Mouse (Mus musculus) B cell, adult (primary cell): ENCODE data around the gene Naalad2. TPM values are rescaled to one million over a fixed set of nuclear protein-coding genes. Genes with fewer than 3 reads are reported as not detected.

Experiments
- total RNA-seq: library from RNA; stranded (reverse); gene quantifications from 4 replicates; pipeline ENCODE4 v1.2.4, GENCODE M21; 2023; ENCODE audit not compliant: inconsistent age

Naalad2 gene
- total RNA-seq = not detected in 4 replicates

GRCm38 (mm10) chr9:18402895-18403294 is at the start of gene Naalad2:
Gene Naalad2 (minus strand): TSS chr9:18402995.

GRCm38 (mm10) chr9:18430354-18430753 is 27.6 kb upstream of the Naalad2 start, which contains the start of gene Mbd3l2:
Gene Mbd3l2 (plus strand): TSS chr9:18430654.

GRCm38 (mm10) chr9:18404118-18404517 is 1.3 kb upstream of the Naalad2 start, which contains the start of gene Ubtfl1:
Gene Ubtfl1 (plus strand): TSS chr9:18404418.

DNA sequence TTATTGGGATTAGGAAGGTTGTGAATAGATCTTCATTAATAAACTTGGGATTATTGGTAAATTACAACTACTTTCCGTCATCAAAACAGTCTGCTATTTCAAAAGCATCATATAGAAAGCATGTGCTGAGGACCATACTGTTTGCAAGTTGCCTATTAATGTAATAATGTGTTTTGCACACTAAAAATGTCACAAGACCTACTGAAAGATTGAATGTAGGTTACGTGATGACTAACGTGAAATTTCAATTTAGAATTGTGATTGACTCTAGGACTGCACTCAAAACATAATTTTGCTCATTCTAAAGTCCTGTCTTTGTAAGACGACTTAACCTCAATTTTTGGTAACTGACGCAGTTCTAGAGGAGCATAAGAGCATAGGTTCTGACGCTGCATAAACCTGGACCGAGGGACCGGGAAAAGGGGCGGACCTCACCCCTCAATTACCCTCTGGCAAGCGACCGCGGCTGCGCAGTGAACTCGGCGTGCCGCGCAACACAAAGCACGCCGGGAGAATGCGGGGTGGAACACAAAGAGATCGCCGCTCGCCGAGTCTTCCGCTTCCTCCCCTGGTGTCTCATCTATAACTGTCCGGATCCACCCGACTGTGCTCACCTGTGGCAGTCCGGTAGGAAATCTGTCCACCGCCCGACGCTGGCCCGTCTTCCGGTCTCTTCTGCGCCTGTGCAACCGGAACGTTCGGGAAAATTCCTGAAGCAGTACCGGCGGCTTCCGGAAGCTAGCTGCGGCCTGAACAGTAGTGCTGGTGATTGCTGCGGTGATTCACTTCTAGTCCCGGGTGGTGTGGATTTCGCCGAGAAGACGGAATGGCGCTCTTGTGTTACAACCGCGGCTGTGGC is 111.0 kb downstream of the Naalad2 start, which contains the start of gene Chordc1:
Gene Chordc1, plus strand, starts transcription at position 555 of the 859 bp plus-strand sequence.

Other genes starting within 250 kb of the Naalad2 start
- 74.5 to 97.5 TPM (median 88.0 TPM) in 4 replicates for gene Chordc1, start 110.9 kb downstream of the Naalad2 start, total RNA-seq
- gene Ubtfl1, start 1.4 kb upstream of the Naalad2 start, total RNA-seq = not detected in 4 replicates
- not detected in 4 replicates for gene Mbd3l2, start 27.7 kb upstream of the Naalad2 start, total RNA-seq
- gene Zfp558, start 75.3 kb upstream of the Naalad2 start, total RNA-seq = 0.54 to 1.8 TPM (median 0.78 TPM) in 3 of 4 replicates, not detected in the other
- not detected in 4 replicates for gene Mbd3l1, start 75.4 kb upstream of the Naalad2 start, total RNA-seq